Mouse (Mus musculus) urinary bladder, postnatal 14 days (tissue): Measurements from ENCODE around the gene Faap100.
"Not testable (repeated sequence)": the region's sequence is repeated elsewhere in the genome, so short reads cannot be mapped to it uniquely, and the experiment has no call there.

Source experiments
- DNase-seq: peaks from one replicate; pipeline ENCODE4 v3.0.0; 2021; ENCODE audit warnings: low spot score

Faap100 gene

DNA sequence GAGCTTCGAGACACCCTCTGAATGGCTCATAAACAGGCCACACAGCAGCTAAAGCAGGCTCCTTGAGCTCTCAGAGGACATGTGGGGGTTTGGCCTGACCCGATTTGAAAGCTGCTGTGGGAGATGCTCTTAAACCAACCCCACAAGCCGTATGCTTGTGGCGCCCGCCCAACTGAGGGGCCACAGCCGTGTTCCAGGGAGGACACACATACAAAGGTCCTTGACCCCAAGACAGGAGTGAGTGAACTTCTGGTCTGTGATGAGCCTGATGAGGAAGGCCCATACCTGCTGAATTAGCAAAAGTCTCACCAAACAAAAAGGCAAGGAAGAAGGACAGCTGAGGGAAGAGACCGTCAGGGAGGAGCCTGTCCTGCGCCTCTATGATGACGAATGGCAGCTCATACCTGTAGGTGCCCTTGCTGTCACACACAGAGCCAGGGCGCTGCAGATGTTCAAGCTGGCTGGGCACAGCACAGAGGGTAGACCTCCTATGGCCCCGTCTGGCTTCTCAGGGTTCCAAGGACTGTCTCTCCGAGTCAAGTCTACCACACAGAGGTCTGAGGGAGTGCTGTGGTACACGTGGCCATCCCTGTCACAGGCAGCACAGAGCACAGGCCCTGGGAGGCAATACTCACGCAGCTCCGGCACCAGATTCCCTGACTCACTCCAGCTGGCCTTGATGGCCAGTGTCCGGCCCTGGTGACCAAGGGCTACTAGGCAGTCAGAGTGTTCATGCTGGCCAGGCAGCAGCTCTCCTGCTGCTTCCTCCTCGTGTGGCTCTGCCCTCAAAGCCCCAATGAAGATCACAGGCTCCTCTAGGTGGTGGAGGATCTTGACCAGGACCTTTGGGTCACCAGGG, 2.0 kb downstream of the Faap100 start:
- no peak for DNase-seq

DNA sequence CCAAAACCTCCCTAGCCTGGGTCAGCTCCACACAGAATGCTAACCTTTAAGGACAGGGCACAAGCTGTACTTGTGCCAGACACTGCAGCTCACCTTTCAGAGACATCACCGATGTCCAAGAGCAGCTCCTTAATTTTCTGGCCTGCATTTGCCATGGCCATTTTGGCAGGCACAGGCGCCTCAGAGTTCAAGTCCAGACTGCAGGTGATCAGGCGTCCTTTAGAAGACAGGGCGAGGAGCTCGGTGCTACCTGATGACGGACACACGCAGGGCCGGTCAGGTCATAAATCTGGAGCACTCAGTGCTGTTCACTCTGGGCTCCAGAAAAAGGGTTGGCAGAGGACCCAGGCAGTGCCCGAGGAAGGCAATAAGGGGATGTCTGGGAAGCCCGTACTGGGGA, 3.2 kb downstream of the Faap100 start:
- no peak for DNase-seq

DNA sequence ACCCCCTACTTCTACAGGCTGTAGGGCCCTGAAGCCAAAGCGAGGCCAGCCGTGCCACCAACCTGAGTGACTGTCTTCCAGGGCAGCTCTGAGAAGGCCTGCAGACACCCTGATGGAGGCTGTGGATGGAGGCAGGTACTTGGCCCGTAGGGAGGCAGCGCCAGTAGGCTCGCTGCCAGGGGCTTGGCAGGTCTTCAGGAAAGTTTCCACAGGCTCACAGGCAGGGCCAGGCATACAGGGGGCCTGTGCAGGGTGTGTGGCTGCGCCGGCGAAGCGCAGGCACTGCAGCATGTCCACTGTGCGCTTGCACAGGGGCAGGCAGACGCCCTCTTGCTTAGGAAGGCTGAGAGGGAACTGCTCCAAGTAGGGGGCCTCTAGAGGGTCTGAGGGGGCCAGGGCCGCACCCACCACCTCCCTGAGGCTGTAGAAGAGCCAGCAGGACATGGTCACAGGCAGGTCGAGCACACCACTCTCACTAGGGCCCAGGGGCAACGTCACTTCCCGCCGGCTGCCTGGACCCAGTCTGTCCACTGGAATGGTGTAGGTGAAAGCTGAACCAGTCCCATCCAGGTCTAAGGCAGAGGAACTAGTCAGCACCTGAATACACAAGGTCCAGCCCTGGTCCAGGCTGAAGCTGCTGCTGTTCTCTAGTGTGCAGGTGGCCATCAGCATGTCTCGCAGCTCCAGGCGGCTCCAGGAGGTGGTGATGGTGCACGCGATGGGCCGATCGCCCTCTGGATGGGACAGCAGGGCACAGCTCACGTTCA, 4.6 kb downstream of the Faap100 start:
- peak; percentile 59 for DNase-seq

DNA sequence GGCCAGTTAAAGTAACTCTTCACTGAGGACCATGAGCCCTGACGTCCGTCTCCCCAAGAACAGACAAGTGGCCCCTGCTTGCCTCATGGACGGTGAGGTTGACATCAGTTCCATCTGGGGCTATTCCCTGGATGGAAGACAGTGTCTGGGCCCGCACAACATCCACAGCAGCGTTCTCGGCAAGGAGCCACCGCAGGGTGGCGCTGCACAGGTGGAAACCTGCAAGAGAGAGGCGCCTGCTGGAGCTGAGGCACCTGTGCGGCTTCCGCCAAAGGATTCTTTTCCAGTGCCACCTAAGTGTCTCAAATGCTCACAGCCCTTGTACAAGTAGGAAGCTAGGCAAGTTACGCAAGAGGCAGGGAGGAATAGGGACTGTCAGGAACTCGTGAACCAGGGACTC, 5.5 kb downstream of the Faap100 start:
- no peak for DNase-seq

DNA sequence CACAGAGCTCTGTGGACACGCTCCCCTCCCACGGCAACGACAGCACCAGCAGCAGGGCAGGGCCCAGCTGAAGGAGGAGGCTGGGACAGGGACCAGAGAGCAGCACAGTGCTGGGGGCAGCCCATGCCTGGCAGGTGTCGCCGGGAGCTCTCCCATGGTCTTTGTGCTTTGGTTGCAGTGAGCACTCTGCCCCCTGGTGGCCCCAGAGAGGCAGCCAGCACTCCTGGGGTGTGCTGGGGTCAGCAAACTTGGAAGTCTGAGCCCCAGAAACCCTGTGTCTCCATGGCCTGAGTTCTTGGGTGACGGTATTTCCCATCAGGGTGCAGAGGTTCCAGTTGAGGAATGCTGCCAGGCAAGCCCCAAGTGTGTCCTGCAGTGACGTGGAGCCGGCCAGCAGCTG, 8.9 kb downstream of the Faap100 start:
- DNase-seq, result peak; percentile 72

DNA sequence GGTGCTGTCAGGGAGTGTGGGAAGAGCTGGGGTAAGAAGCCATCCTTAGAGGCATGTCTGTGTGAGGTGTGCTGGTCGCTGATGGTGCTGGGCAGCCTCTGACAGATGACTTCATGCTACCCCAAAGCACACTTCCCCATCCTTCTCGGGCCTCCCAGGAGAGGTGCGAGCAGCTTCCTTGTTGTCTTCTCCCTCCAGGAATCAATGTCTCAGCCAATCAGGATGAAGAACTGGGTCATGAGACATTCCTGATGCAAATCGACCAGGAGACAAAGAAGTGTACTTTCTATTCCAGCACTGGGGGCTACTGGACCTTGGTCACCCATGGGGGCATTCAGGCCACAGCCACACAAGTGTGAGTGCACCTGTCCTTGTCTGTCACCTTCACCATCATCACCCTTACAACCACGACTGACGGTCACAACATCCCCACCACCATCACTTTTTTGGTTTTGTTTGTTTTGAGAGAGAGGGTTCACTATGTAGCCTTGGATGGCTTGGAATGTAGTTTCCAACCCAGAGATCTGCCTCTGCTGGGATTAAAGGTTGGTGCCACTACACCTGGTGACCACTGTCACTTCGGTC, 12.0 kb downstream of the Faap100 start:
- no peak for DNase-seq

DNA sequence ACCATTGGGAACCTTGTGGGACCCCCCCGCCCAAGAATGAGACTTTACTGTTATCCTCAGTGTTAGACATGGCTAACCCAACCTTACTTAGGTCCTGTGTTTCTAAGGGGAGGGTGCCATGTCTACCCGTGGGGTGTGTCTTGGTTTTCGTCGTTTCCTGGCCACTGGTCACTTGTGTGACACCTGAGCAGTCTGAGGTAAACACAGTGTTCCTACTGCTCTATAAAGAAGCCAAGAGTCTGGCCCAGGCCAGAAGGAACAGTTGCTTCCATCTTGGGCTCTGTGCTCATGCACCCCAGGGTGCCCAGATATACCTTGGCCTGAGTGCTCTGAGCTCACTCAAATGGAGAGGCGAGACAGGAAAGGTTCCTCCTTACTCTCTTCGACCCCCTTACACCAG, 15.7 kb downstream of the Faap100 start:
- DNase-seq, result no peak

DNA sequence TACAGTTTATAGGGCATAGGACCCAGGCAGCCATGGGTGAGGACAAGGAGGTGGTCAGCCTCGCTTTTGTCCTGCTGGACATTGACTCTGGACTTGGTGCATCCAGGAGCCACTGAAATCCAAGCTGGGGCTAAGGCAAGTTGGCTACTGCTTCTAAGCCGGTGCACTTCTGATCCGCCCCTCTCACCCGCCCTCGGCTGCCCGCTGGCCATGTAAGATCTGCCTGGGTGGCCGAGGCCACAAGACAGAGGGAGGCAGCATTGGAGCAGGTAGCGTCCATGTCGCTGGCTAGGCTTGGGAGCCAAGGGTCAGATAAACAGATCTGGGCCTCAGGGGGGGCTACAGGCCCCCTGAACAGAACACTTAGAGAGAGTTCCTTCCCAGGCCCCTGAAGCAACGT, 17.3 kb downstream of the Faap100 start, which contains the start of gene Fscn2:
Gene Fscn2, plus strand, starts transcription at position 240 of the 400 bp plus-strand sequence.
- DNase-seq, result no peak

DNA sequence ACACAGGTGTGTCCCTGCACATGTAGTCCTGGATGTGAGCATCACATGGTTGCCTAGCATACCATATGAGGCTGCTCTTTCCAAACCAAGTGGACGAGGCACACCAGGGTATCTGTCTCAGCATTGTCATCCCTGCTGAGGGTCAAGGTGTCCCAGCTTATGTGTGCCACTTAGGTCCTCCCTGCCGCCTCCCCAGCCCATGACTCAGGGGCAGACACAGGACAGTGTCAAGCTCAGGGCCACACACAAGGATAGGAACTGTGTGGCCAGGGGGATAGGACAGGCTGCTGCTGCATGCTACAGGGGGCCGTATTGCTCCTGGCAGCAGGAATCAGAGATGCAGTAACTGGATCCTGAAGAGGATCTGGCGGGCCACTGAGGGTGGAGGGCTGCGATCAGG, 17.8 kb downstream of the Faap100 start:
- no peak for DNase-seq

DNA sequence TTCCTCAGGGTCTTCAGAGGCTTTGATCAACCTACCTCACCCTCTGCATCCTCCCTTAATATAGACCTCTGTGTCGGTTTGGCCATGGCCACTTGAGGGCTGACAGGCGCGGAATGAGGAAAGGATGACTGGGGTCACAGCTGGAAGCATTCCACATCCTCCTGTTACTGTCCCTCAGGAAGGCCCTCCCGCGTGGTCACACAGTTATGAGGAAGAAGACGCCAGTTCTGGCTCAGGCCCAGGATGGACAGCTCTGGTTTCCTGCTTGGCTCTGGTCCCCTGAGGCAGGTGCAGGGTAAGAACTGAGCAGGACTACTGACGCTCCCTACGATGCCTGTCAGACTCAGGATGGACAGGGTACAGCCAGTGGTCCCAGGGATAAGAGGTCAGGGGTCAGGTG, 18.5 kb downstream of the Faap100 start:
- DNase-seq, result peak; percentile 49

DNA sequence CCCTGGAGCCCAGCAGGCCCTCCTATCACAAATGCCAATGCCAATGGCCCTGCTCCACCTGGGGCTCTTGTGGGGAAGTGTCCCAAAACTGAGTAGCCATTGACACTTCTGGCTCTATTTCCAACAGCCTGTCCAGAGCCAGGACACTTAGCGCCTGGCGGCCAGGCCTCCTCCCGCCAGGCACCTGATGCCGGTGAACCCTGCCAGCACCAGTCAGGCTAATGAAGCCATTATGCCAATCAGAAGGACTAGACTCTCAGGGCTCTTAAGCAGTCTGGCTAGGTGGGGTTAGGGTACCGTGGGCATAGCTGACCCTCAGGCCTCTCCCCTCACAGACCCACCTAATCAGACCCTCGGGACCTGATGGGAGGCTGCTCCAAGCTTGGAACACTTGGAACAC, 19.2 kb downstream of the Faap100 start:
- no peak for DNase-seq

DNA sequence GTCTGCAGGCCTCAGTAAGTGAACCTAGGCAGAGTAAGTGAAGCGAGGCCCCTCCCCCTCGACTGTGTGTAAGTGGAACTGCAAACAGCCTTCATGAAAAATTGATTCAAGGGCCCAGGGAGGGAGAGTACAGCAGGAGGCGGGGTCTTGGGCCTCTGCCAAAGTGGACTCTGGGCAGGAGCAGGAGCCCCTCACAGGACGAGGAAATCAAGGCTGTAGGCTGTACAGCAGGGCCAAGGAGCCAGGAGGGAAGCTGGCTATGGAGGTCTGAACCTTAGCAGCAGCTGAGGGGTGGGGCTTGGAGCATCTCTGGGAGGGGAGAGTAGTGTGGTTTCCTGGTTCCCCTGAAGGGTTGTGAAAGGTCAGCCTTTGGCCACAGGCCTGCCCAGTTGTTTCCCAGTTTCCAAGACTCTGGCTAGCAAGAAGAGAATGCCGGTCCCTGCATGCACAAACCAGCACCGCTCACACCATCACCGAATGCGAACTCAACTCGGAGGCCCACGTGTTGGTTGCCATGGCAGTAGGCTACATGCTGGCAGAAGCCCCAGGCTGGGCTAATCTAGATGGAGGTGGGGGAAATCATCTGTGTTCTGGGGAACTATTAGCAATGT, 20.7 kb downstream of the Faap100 start:
- peak; percentile 50 for DNase-seq

DNA sequence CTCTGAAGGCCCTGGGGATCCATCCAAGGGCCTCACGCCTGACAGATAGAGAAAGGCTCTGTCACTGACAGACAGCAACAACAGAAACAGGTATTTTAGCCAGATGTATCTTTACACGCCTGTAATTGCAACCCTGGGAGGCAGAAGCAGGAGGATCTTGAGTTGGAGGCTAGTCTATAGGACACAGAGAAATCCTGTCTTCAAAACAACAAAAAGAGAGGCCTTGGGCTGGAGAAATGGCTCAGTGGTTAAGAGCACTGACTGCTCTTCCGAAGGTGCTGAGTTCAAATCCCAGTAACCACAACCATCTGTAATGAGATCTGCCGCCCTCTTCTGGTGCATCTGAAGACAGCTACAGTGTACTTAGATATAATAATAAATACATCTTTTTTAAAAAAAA, 21.7 kb downstream of the Faap100 start:
- no peak for DNase-seq

DNA sequence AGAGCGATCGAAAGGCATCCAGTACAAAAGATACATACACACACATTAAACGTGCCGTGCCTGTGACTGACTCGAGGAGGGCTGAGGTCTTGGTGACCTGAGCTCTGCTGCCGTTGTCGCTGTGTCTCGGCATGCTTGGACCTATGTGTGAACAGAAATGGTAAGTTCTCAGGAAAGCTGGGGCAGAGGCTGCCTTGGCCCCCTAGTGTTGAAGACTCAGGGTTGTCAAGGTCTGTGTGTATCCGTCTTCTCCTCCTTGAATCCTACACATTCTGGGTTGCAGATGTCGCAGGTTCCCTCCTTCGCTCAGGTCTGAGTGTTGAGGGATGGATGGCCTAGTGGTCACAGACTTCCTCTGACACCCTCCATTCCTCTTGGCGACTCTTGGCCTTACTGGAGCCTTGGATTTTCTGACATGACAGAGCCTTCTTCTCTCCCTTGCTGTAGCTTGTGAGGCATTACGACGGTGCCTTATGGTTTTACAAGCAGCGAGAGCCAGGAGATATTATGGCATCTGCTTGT, 22.2 kb downstream of the Faap100 start:
- no peak for DNase-seq

DNA sequence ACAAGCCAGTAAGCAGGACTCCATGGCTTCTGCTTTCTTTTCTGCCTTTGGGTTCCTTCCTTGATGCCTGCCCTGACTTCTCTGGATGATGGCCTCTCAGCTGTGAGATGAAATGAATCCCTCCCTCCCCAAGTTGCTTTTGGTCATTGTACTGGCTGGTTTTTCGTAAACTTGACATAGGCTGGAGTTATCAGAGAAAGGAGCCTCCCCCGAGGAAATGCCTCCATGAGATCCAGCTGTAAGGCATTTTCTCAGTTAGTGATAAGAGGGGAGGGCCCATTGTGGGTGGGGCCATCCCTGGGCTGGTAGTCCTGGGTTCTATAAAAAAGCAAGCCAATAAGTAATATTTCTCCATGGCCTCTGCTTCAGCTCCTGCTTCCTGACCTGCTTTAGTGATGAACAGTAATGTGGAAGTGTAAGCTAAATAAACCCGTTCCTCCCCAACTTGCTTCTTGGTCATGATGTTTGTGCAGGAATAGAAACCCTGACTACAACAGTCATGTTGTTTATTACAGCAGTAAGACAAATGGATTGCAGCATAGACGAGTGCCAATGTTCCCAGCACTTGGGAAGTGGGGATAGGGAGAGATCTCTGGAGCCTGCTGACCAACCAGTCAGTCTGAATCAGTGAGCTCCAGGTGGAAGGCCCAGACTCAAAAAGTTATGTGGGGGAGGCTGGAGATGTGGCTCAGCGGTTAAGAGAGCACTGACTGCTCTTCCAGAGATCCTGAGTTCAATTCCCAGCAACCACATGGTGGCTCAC, 23.1 kb downstream of the Faap100 start:
- no peak for DNase-seq

DNA sequence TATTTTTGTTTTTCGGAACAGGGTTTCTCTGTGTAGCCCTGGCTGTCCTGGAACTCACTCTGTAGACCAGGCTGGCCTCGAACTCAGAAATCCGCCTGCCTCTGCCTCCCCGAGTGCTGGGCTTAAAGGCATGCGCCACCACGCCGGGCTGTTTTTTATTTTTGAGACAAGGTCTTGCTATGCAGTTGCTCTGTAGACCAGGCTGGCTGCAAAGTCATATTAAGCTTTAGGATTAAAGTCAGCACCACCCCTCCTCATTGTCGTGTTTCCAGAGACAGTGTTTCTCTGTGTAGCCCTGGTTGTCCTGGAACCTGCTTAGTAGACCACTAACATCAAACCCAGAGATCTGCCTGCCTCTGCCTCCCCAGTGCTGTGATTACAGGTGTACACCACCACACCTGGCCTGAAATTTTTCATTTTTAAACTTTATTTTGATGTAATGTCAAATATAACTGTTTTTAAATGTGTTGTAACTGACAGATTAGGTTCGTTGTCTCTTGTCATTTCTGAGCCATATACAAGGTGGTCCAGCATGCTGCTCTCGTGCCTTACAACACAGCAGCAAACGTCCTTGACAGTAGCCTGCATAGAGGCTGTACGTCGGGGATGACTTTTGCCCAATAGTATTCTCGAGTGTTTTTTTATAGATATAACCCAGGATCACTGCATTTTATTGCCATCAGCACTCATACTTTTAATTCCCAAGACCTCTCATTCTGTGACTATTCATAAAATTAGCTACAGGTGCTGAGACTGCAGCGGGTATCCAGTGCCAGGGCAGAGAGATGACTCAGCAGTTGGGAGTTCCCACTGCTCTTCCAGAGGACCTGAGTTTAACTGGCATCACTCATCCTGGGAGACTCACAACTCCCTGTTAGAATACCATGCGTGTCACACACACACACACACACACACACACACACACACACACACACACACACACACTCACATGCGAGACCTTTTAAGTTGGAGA, 24.0 kb downstream of the Faap100 start:
- no peak for DNase-seq

DNA sequence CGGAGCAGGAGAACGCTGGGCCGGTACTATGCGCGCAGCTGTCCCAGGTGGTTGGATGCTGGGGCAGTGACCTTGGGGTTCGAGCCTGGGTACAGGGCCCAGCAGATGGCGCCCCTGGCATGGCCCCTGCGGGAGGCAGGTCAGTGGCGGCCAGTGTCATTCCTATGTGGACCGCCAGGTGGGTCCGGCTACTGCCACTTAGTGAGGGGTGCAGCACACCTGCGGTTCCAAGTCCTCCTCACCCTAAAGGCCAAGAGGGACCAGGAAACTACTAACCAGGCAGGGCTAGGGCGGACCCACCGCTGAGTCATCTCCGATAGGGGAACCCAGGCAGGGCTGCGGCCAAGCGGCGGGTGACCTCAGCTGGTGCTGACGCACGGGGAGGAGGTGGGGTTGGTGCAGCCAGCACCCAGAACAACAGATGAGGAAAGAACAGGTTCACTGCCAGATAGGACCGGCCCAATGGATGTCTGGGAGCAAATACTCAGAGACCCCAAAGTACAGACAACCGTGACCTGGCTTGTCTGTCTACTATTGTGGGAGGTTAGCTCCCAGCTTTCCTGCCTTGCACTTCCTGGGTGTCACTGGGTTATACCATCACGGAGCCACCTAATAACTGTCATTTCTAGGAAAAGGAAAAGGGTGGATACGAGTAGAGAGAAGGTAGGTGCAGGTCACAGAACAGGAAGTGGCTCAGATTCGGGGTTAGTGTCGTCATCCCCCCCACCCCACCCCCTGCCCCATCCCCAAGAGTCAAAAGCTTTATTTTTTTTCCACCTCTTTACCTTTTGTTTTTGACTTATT, 24.9 kb downstream of the Faap100 start:
- DNase-seq, result peak; percentile 94

DNA sequence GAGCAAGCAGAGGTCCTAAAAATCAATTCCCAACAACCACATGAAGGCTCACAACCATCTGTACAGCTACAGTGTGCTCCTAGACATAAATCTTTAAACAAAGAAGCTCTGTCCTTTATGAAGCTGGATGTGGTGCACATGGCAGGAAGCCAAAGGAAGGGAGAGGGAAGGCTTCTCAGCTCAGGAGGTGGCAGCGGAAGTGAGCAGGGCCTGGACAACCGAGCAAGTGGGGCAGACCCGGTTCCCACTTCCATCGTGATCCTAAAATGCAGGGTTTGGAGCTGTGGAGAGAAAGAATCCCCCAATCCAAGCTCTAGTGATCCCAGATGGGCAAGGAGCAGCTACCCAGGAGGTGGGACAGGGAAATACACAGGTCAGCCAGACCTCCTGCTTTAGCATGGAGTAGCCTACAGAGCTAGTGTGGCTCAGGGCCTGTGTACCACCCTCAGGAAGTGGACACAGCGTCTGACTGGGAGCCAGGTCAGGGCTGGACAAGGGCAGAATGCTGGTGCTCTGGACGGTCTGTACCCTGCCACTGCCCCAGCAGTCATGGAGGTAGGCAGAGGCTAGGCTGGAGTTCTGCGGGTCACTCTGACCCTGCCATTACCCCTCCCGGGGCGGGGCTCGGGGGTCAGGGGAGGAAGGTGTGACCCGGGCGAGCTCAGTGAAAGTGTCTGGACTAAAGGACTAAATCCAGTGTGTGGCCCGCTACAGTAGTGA, 25.8 kb downstream of the Faap100 start:
- peak; percentile 34 for DNase-seq

DNA sequence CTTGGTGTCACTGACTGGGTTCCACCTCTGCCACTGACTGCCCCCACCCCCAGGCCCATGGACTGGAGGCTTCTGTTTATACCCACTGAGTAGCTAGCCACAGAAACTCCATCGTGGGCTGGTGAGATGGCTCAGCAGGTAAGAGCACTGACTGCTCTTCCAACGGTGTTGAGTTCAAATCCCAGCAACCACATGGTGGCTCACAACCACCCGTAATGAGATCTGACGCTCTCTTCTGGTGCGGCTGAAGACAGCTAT, 26.5 kb downstream of the Faap100 start:
- DNase-seq, result not testable (repeated sequence)
